Mouse (Mus musculus): Measurements from ENCODE around the gene Tenm4.

DNA sequence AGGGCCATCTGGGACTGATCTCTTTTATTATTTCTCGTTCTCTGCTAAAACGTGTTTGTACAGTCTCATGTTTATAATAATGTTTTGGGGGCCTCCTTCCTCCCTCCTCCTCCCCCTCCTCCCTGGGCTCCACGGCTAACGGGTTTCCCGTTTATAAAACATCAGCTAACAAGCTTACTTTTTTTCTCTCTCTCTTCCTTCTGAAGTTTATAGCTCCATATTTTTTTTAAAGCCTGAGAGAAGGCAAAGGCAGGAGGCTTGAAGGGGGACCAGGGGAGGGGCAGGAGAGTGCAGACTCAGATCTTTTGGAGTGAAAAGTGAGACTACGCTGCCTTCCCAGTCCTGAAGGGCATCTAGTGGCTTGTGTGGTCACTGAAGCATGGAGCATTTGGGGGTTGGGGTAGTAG, 604.0 kb downstream of the Tenm4 start:
- no peak for TF ChIP-seq CTCF (IDR thresholded peaks at IDR 0.05; ENCODE audit: low read depth)
- TF ChIP-seq EP300 (IDR thresholded peaks at IDR 0.05; ENCODE audit: low read depth), result no peak

Measured in liver, embryonic 14.5 days (tissue).